Mouse (Mus musculus): ENCODE measurements around the gene Gm11639. TPM values are rescaled to one million over a fixed set of nuclear protein-coding genes. Genes with fewer than 3 reads are reported as not detected.
A peak's percentile ranks its signal among the peaks of the same experiment; 100 is the strongest.
"Not testable (repeated sequence)": the region's sequence is repeated elsewhere in the genome, so short reads cannot be mapped to it uniquely, and the experiment has no call there.

The Gm11639 gene
- polyA plus RNA-seq, 1 experiment from 2014 or later, result 0.87 TPM

GRCm38 (mm10) chr11:105112448-105112847 lies 426.9 kb downstream of the Gm11639 start:
- H3K27me3 ChIP-seq (ENCODE audit: control insufficient read depth, insufficient read depth, low read length); H3K4me2 ChIP-seq (ENCODE audit: low read depth, low read length); H3K36me3 ChIP-seq (ENCODE audit: control insufficient read depth, insufficient read depth, low read length); H3K4me3 ChIP-seq (ENCODE audit: low read depth, low read length); H3K9ac ChIP-seq (replicated peaks; ENCODE audit: low read depth, low read length); ATAC-seq (ENCODE audit: low read depth); H3K27ac ChIP-seq (ENCODE audit: low read depth, low read length); H3K4me1 ChIP-seq (ENCODE audit: control insufficient read depth, insufficient read depth, low read length); H3K9me3 ChIP-seq (ENCODE audit: control insufficient read depth, low read length): not testable (repeated sequence)
- WGBS, result 80% methylated on average over 22 of the region's 22 CpGs

GRCm38 (mm10) chr11:105117814-105118213 lies 432.3 kb downstream of the Gm11639 start:
- Histone ChIP-seq H3K9me3 (ENCODE audit: control insufficient read depth, low read length) (no peaks in the 10 kb centered on the region), H3K4me1 (ENCODE audit: control insufficient read depth, insufficient read depth, low read length) (no peaks in the 10 kb centered on the region), H3K27me3 (ENCODE audit: control insufficient read depth, insufficient read depth, low read length) (no peaks in the 10 kb centered on the region), H3K4me3 (ENCODE audit: low read depth, low read length) (no peak overlapping the region), H3K4me2 (ENCODE audit: low read depth, low read length) (no peak overlapping the region), H3K9ac (replicated peaks; ENCODE audit: low read depth, low read length) (no peak overlapping the region), H3K27ac (ENCODE audit: low read depth, low read length) (no peak overlapping the region), H3K36me3 (ENCODE audit: control insufficient read depth, insufficient read depth, low read length) (no peaks in the 10 kb centered on the region)
- WGBS, result 88% methylated on average over 7 of the region's 7 CpGs
- ATAC-seq (ENCODE audit: low read depth), result no peak

GRCm38 (mm10) chr11:105120551-105121061 lies 435.1 kb downstream of the Gm11639 start:
- Histone ChIP-seq H3K9ac (replicated peaks; ENCODE audit: low read depth, low read length) (no peak overlapping the region), H3K4me1 (ENCODE audit: control insufficient read depth, insufficient read depth, low read length) (no peaks in the 10 kb centered on the region), H3K36me3 (ENCODE audit: control insufficient read depth, insufficient read depth, low read length) (no peaks in the 10 kb centered on the region), H3K9me3 (ENCODE audit: control insufficient read depth, low read length) (no peaks in the 10 kb centered on the region), H3K4me3 (ENCODE audit: low read depth, low read length) (no peak overlapping the region), H3K4me2 (ENCODE audit: low read depth, low read length) (no peak overlapping the region), H3K27me3 (ENCODE audit: control insufficient read depth, insufficient read depth, low read length) (no peaks in the 10 kb centered on the region), H3K27ac (ENCODE audit: low read depth, low read length) (no peak overlapping the region)
- ATAC-seq (ENCODE audit: low read depth), result no peak
- WGBS, result 29% methylated on average over 4 of the region's 4 CpGs

- H3K9ac ChIP-seq (replicated peaks; ENCODE audit: low read depth, low read length); H3K9me3 ChIP-seq (ENCODE audit: control insufficient read depth, low read length); H3K4me2 ChIP-seq (ENCODE audit: low read depth, low read length); H3K27ac ChIP-seq (ENCODE audit: low read depth, low read length); H3K4me3 ChIP-seq (ENCODE audit: low read depth, low read length); ATAC-seq (ENCODE audit: low read depth); H3K4me1 ChIP-seq (ENCODE audit: control insufficient read depth, insufficient read depth, low read length); H3K36me3 ChIP-seq (ENCODE audit: control insufficient read depth, insufficient read depth, low read length); H3K27me3 ChIP-seq (ENCODE audit: control insufficient read depth, insufficient read depth, low read length): not testable (repeated sequence)
- 81% methylated on average over 5 of the region's 5 CpGs for WGBS
Observed at GRCm38 (mm10) chr11:105121792-105122191, 436.3 kb downstream of the Gm11639 start.

- 8% methylated on average over 9 of the region's 9 CpGs for WGBS
- Histone ChIP-seq H3K9me3 (ENCODE audit: control insufficient read depth, low read length) (no peaks in the 10 kb centered on the region), H3K4me1 (ENCODE audit: control insufficient read depth, insufficient read depth, low read length) (peaks cover 9% of the 10 kb centered on the region; the same call in 1 of the 2 replicates), H3K27me3 (ENCODE audit: control insufficient read depth, insufficient read depth, low read length) (no peaks in the 10 kb centered on the region), H3K4me3 (ENCODE audit: low read depth, low read length) (no peak overlapping the region), H3K36me3 (ENCODE audit: control insufficient read depth, insufficient read depth, low read length) (0 out of 2 replicates have a peak, but pooled peaks cover under 1% of the 10 kb centered on the region), H3K4me2 (ENCODE audit: low read depth, low read length) (no peak overlapping the region), H3K9ac (replicated peaks; ENCODE audit: low read depth, low read length) (no peak overlapping the region), H3K27ac (ENCODE audit: low read depth, low read length) (no peak overlapping the region)
- peak; percentile 54 for ATAC-seq (ENCODE audit: low read depth)
Observed at GRCm38 (mm10) chr11:105123986-105124385, 438.5 kb downstream of the Gm11639 start.

GRCm38 (mm10) chr11:105125735-105126519 lies 440.4 kb downstream of the Gm11639 start, which contains the start of gene Mettl2:
Gene Mettl2, plus strand, starts transcription at chr11:105126425.
- H3K36me3 ChIP-seq (ENCODE audit: control insufficient read depth, insufficient read depth, low read length), result 0 out of 2 replicates have a peak, but pooled peaks cover 5% of the 10 kb centered on the region
- peak within 1 kb of the TSS; percentile 62 for H3K4me2 ChIP-seq (ENCODE audit: low read depth, low read length)
- H3K4me3 ChIP-seq (ENCODE audit: low read depth, low read length), result peak within 1 kb of the TSS; percentile 97
- ATAC-seq (ENCODE audit: low read depth), result peak; percentile 89
- no peaks in the 10 kb centered on the region for H3K27me3 ChIP-seq (ENCODE audit: control insufficient read depth, insufficient read depth, low read length)
- peak within 1 kb of the TSS; percentile 79 for H3K27ac ChIP-seq (ENCODE audit: low read depth, low read length)
- 2% methylated on average over 30 of the region's 38 CpGs for WGBS
- H3K9ac ChIP-seq (replicated peaks; ENCODE audit: low read depth, low read length), result peak within 1 kb of the TSS; percentile 74
- no peaks in the 10 kb centered on the region for H3K9me3 ChIP-seq (ENCODE audit: control insufficient read depth, low read length)
- peaks cover 9% of the 10 kb centered on the region; the same call in 1 of the 2 replicates for H3K4me1 ChIP-seq (ENCODE audit: control insufficient read depth, insufficient read depth, low read length)

- Histone ChIP-seq H3K27ac (ENCODE audit: low read depth, low read length) (no peak overlapping the region), H3K9me3 (ENCODE audit: control insufficient read depth, low read length) (no peaks in the 10 kb centered on the region), H3K4me2 (ENCODE audit: low read depth, low read length) (peak overlapping the region; percentile 62), H3K4me1 (ENCODE audit: control insufficient read depth, insufficient read depth, low read length) (peaks cover 9% of the 10 kb centered on the region; the same call in 1 of the 2 replicates), H3K27me3 (ENCODE audit: control insufficient read depth, insufficient read depth, low read length) (no peaks in the 10 kb centered on the region), H3K4me3 (ENCODE audit: low read depth, low read length) (peak overlapping the region; percentile 97), H3K36me3 (ENCODE audit: control insufficient read depth, insufficient read depth, low read length) (peaks cover 7% of the 10 kb centered on the region), H3K9ac (replicated peaks; ENCODE audit: low read depth, low read length) (peak overlapping the region; percentile 74)
- ATAC-seq (ENCODE audit: low read depth), result peak; percentile 16; the same call in 1 of the 2 replicates
- WGBS, result under 1% methylated on average over 48 of the region's 49 CpGs
Observed at GRCm38 (mm10) chr11:105126520-105127029, 441.1 kb downstream of the Gm11639 start.

- H3K4me3 ChIP-seq (ENCODE audit: low read depth, low read length), result no peak overlapping the region
- H3K27ac ChIP-seq (ENCODE audit: low read depth, low read length), result no peak overlapping the region
- no peak overlapping the region for H3K4me2 ChIP-seq (ENCODE audit: low read depth, low read length)
- 96% methylated on average over 7 of the region's 7 CpGs for WGBS
- H3K9me3 ChIP-seq (ENCODE audit: control insufficient read depth, low read length), result no peaks in the 10 kb centered on the region
- no peak overlapping the region for H3K9ac ChIP-seq (replicated peaks; ENCODE audit: low read depth, low read length)
- H3K4me1 ChIP-seq (ENCODE audit: control insufficient read depth, insufficient read depth, low read length), result no peaks in the 10 kb centered on the region
- no peak for ATAC-seq (ENCODE audit: low read depth)
- H3K36me3 ChIP-seq (ENCODE audit: control insufficient read depth, insufficient read depth, low read length), result peaks cover 50% of the 10 kb centered on the region
- no peaks in the 10 kb centered on the region for H3K27me3 ChIP-seq (ENCODE audit: control insufficient read depth, insufficient read depth, low read length)
Observed at GRCm38 (mm10) chr11:105135692-105136091, 450.2 kb downstream of the Gm11639 start.

- not testable (repeated sequence) for H3K27me3 ChIP-seq (ENCODE audit: control insufficient read depth, insufficient read depth, low read length); H3K27ac ChIP-seq (ENCODE audit: low read depth, low read length); H3K9me3 ChIP-seq (ENCODE audit: control insufficient read depth, low read length); H3K4me1 ChIP-seq (ENCODE audit: control insufficient read depth, insufficient read depth, low read length); H3K4me2 ChIP-seq (ENCODE audit: low read depth, low read length); ATAC-seq (ENCODE audit: low read depth); H3K9ac ChIP-seq (replicated peaks; ENCODE audit: low read depth, low read length); H3K4me3 ChIP-seq (ENCODE audit: low read depth, low read length)
- H3K36me3 ChIP-seq (ENCODE audit: control insufficient read depth, insufficient read depth, low read length), result peaks cover 44% of the 10 kb centered on the region
- WGBS, result 88% methylated on average over 2 of the region's 2 CpGs
Observed at GRCm38 (mm10) chr11:105137255-105137654, 451.7 kb downstream of the Gm11639 start.
